Mouse (Mus musculus): Measurements from ENCODE around the gene Vcl. TPM values are rescaled to one million over a fixed set of nuclear protein-coding genes. Genes with fewer than 3 reads are reported as not detected.

Gene Vcl
- polyA plus RNA-seq, 1 experiment from 2014 or later, result 78.8 TPM

GRCm38 (mm10) chr14:20985482-20985881 is 56.3 kb downstream of the Vcl start:
- no peak overlapping the region for H3K4me2 ChIP-seq
- H3K4me3 ChIP-seq (ENCODE audit: low read depth, low read length), result no peak overlapping the region
- no peak overlapping the region for H3K9ac ChIP-seq (ENCODE audit: low read depth, low read length)
- H3K27ac ChIP-seq (ENCODE audit: low read depth, low read length), result no peak overlapping the region
- no peak for ATAC-seq (replicated peaks; ENCODE audit: insufficient number of reproducible peaks, low FRiP score, low TSS enrichment)
- H3K4me1 ChIP-seq (ENCODE audit: control insufficient read depth, insufficient read depth, low read length), result no peaks in the 10 kb centered on the region
- WGBS (ENCODE audit: insufficient replicate concordance), result 45% methylated on average over 3 of the region's 3 CpGs
- H3K36me3 ChIP-seq (ENCODE audit: control insufficient read depth, insufficient read depth, low read length), result peaks cover 16% of the 10 kb centered on the region
- no peaks in the 10 kb centered on the region for H3K27me3 ChIP-seq (ENCODE audit: control insufficient read depth, insufficient read depth, low read length)
- no peaks in the 10 kb centered on the region for H3K9me3 ChIP-seq (replicated peaks; ENCODE audit: control insufficient read depth, low read length)

DNA sequence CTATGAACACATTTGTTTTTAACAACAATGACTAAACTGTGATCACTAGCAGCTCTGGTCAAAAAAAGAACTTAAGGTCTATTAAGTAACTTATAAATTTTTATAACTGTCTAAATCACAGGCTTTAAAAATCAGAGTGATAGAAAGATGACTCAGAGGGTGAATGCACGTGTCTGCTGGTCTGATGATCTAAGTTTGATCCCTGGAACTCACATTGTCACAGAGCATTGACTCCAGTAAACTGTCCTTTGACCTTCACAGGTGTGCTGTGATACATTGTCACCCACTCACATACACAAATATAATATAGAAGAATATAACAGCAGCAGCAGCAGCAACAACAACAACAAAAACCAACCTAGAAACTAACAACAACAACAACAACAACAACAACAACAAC is 62.3 kb downstream of the Vcl start:
- Histone ChIP-seq H3K9me3 (replicated peaks; ENCODE audit: control insufficient read depth, low read length) (0 out of 2 replicates have a peak, but pooled peaks cover 2% of the 10 kb centered on the region), H3K4me1 (ENCODE audit: control insufficient read depth, insufficient read depth, low read length) (no peaks in the 10 kb centered on the region), H3K4me2 (no peak overlapping the region), H3K4me3 (ENCODE audit: low read depth, low read length) (no peak overlapping the region), H3K27ac (ENCODE audit: low read depth, low read length) (no peak overlapping the region), H3K36me3 (ENCODE audit: control insufficient read depth, insufficient read depth, low read length) (peaks cover 12% of the 10 kb centered on the region), H3K27me3 (ENCODE audit: control insufficient read depth, insufficient read depth, low read length) (no peaks in the 10 kb centered on the region), H3K9ac (ENCODE audit: low read depth, low read length) (no peak overlapping the region)
- no peak for ATAC-seq (replicated peaks; ENCODE audit: insufficient number of reproducible peaks, low FRiP score, low TSS enrichment)
- 72% methylated on average over 1 of the region's 1 CpGs for WGBS (ENCODE audit: insufficient replicate concordance)

DNA sequence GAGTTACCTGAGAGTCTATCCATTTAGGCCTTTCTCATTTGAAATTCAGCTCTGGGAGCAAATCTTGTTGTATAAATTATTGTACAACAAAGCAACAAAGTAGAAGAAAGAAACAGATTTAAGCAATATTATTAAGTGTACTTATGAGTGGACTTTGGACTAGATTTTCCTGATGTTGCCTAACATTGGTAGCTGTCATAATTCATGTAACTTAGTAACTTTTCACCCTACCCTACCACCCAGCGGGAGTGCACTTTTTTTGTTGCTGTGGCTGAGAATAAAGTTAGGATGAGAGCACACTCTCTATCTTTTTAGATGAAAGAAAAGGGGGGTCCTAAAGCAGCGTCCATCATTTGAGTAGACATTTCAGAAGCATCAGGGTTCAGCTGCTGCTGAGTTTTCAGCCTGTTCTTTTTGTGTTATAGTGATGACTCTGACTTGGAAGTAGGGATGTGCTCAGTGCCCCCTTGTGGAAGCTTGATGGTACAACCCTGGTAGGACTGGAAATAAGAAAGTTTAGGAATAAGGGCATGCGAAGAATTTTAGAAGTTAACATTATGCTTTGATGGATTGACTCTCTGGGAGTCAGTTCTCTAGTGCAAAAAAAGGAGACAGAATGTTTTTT is 64.0 kb downstream of the Vcl start:
- Histone ChIP-seq H3K36me3 (ENCODE audit: control insufficient read depth, insufficient read depth, low read length) (peaks cover 9% of the 10 kb centered on the region), H3K27me3 (ENCODE audit: control insufficient read depth, insufficient read depth, low read length) (no peaks in the 10 kb centered on the region), H3K9me3 (replicated peaks; ENCODE audit: control insufficient read depth, low read length) (0 out of 2 replicates have a peak, but pooled peaks cover 2% of the 10 kb centered on the region), H3K4me3 (ENCODE audit: low read depth, low read length) (no peak overlapping the region), H3K4me2 (no peak overlapping the region), H3K9ac (ENCODE audit: low read depth, low read length) (no peak overlapping the region), H3K4me1 (ENCODE audit: control insufficient read depth, insufficient read depth, low read length) (no peaks in the 10 kb centered on the region), H3K27ac (ENCODE audit: low read depth, low read length) (no peak overlapping the region)
- no peak for ATAC-seq (replicated peaks; ENCODE audit: insufficient number of reproducible peaks, low FRiP score, low TSS enrichment)
- WGBS (ENCODE audit: insufficient replicate concordance), result 51% methylated on average over 3 of the region's 3 CpGs

DNA sequence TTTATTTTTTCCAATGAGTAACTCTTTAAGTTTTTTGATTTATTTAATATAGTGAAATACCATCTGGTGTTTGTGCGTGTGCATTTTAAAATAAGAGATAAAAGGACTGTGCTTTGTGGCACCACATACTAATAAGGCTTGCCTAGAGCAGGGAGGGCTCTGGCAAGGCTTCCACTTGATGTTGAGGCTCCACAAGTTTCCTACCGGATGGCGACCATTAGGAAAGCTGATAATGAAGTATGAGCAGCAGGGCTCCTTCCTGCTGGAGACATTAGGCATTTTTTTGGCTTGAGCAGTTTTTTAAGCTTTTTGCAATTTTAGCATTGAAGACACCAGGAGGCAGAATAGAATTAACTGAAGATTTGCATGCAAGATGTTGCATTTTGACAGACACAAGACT is 65.3 kb downstream of the Vcl start:
- Histone ChIP-seq H3K27ac (ENCODE audit: low read depth, low read length) (peak overlapping the region; percentile 7; the same call in 1 of the 2 replicates), H3K4me1 (ENCODE audit: control insufficient read depth, insufficient read depth, low read length) (no peaks in the 10 kb centered on the region), H3K9me3 (replicated peaks; ENCODE audit: control insufficient read depth, low read length) (0 out of 2 replicates have a peak, but pooled peaks cover 2% of the 10 kb centered on the region), H3K36me3 (ENCODE audit: control insufficient read depth, insufficient read depth, low read length) (peaks cover 9% of the 10 kb centered on the region), H3K9ac (ENCODE audit: low read depth, low read length) (no peak overlapping the region), H3K27me3 (ENCODE audit: control insufficient read depth, insufficient read depth, low read length) (no peaks in the 10 kb centered on the region), H3K4me2 (no peak overlapping the region), H3K4me3 (ENCODE audit: low read depth, low read length) (no peak overlapping the region)
- no peak for ATAC-seq (replicated peaks; ENCODE audit: insufficient number of reproducible peaks, low FRiP score, low TSS enrichment)
- WGBS (ENCODE audit: insufficient replicate concordance), result 59% methylated on average over 3 of the region's 3 CpGs

- Histone ChIP-seq H3K27me3 (ENCODE audit: control insufficient read depth, insufficient read depth, low read length) (no peaks in the 10 kb centered on the region), H3K36me3 (ENCODE audit: control insufficient read depth, insufficient read depth, low read length) (peaks cover 9% of the 10 kb centered on the region), H3K4me1 (ENCODE audit: control insufficient read depth, insufficient read depth, low read length) (no peaks in the 10 kb centered on the region), H3K4me3 (ENCODE audit: low read depth, low read length) (no peak overlapping the region), H3K27ac (ENCODE audit: low read depth, low read length) (no peak overlapping the region), H3K4me2 (no peak overlapping the region), H3K9me3 (replicated peaks; ENCODE audit: control insufficient read depth, low read length) (0 out of 2 replicates have a peak, but pooled peaks cover 2% of the 10 kb centered on the region), H3K9ac (ENCODE audit: low read depth, low read length) (no peak overlapping the region)
- WGBS (ENCODE audit: insufficient replicate concordance), result 78% methylated on average over 2 of the region's 2 CpGs
- ATAC-seq (replicated peaks; ENCODE audit: insufficient number of reproducible peaks, low FRiP score, low TSS enrichment), result no peak
These were observed 66.3 kb downstream of the Vcl start for GRCm38 (mm10) chr14:20995497-20995896.

DNA sequence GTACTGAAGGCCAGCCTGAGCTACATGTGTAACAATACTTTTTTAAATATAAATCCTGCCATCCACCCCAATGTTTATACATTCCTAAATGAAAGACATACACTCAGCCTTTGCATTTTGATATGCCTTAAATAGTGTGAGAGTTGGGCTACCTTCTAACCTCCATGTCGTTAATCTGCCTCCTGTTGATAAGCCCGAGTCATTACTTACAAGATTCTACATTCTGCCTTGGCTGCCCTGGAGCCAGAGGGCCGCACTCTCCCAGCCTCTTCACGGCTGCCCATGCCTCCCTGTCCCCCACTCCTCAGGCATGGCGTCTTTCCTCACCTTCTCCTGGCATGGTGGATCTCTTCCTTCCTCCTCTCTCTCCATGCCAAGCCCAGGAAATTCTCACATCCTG is 67.2 kb downstream of the Vcl start:
- Histone ChIP-seq H3K4me1 (ENCODE audit: control insufficient read depth, insufficient read depth, low read length) (no peaks in the 10 kb centered on the region), H3K27ac (ENCODE audit: low read depth, low read length) (no peak overlapping the region), H3K4me3 (ENCODE audit: low read depth, low read length) (no peak overlapping the region), H3K9me3 (replicated peaks; ENCODE audit: control insufficient read depth, low read length) (0 out of 2 replicates have a peak, but pooled peaks cover 2% of the 10 kb centered on the region), H3K27me3 (ENCODE audit: control insufficient read depth, insufficient read depth, low read length) (no peaks in the 10 kb centered on the region), H3K36me3 (ENCODE audit: control insufficient read depth, insufficient read depth, low read length) (peaks cover 14% of the 10 kb centered on the region), H3K4me2 (no peak overlapping the region), H3K9ac (ENCODE audit: low read depth, low read length) (no peak overlapping the region)
- 40% methylated on average over 5 of the region's 5 CpGs for WGBS (ENCODE audit: insufficient replicate concordance)
- ATAC-seq (replicated peaks; ENCODE audit: insufficient number of reproducible peaks, low FRiP score, low TSS enrichment), result no peak

- no peak overlapping the region for H3K4me2 ChIP-seq
- H3K27me3 ChIP-seq (ENCODE audit: control insufficient read depth, insufficient read depth, low read length), result no peaks in the 10 kb centered on the region
- no peak overlapping the region for H3K9ac ChIP-seq (ENCODE audit: low read depth, low read length)
- WGBS (ENCODE audit: insufficient replicate concordance), result 61% methylated on average over 3 of the region's 3 CpGs
- peaks cover 8% of the 10 kb centered on the region for H3K36me3 ChIP-seq (ENCODE audit: control insufficient read depth, insufficient read depth, low read length)
- H3K9me3 ChIP-seq (replicated peaks; ENCODE audit: control insufficient read depth, low read length), result no peaks in the 10 kb centered on the region
- ATAC-seq (replicated peaks; ENCODE audit: insufficient number of reproducible peaks, low FRiP score, low TSS enrichment), result no peak
- H3K4me3 ChIP-seq (ENCODE audit: low read depth, low read length), result no peak overlapping the region
- no peak overlapping the region for H3K27ac ChIP-seq (ENCODE audit: low read depth, low read length)
- no peaks in the 10 kb centered on the region for H3K4me1 ChIP-seq (ENCODE audit: control insufficient read depth, insufficient read depth, low read length)
These were observed 68.3 kb downstream of the Vcl start for GRCm38 (mm10) chr14:20997548-20997947.

GRCm38 (mm10) chr14:20999617-21000016 is 70.4 kb downstream of the Vcl start:
- Histone ChIP-seq H3K9me3 (replicated peaks; ENCODE audit: control insufficient read depth, low read length) (no peaks in the 10 kb centered on the region), H3K9ac (ENCODE audit: low read depth, low read length) (no peak overlapping the region), H3K27ac (ENCODE audit: low read depth, low read length) (no peak overlapping the region), H3K36me3 (ENCODE audit: control insufficient read depth, insufficient read depth, low read length) (peaks cover 12% of the 10 kb centered on the region), H3K4me2 (no peak overlapping the region), H3K4me3 (ENCODE audit: low read depth, low read length) (no peak overlapping the region), H3K4me1 (ENCODE audit: control insufficient read depth, insufficient read depth, low read length) (no peaks in the 10 kb centered on the region), H3K27me3 (ENCODE audit: control insufficient read depth, insufficient read depth, low read length) (no peaks in the 10 kb centered on the region)
- WGBS (ENCODE audit: insufficient replicate concordance), result 86% methylated on average over 4 of the region's 4 CpGs
- ATAC-seq (replicated peaks; ENCODE audit: insufficient number of reproducible peaks, low FRiP score, low TSS enrichment), result no peak

GRCm38 (mm10) chr14:21013800-21014334 is 84.7 kb downstream of the Vcl start:
- Histone ChIP-seq H3K4me1 (ENCODE audit: control insufficient read depth, insufficient read depth, low read length) (no peaks in the 10 kb centered on the region), H3K9ac (ENCODE audit: low read depth, low read length) (no peak overlapping the region), H3K9me3 (replicated peaks; ENCODE audit: control insufficient read depth, low read length) (0 out of 2 replicates have a peak, but pooled peaks cover 2% of the 10 kb centered on the region), H3K4me2 (no peak overlapping the region), H3K4me3 (ENCODE audit: low read depth, low read length) (no peak overlapping the region), H3K27me3 (ENCODE audit: control insufficient read depth, insufficient read depth, low read length) (no peaks in the 10 kb centered on the region), H3K36me3 (ENCODE audit: control insufficient read depth, insufficient read depth, low read length) (peaks cover 20% of the 10 kb centered on the region), H3K27ac (ENCODE audit: low read depth, low read length) (no peak overlapping the region)
- ATAC-seq (replicated peaks; ENCODE audit: insufficient number of reproducible peaks, low FRiP score, low TSS enrichment), result no peak
- 79% methylated on average over 5 of the region's 5 CpGs for WGBS (ENCODE audit: insufficient replicate concordance)
